Mouse (Mus musculus): ENCODE results near the gene Cfap69. TPM values are rescaled to one million over a fixed set of nuclear protein-coding genes. Genes with fewer than 3 reads are reported as not detected.
A peak's percentile ranks its signal among the peaks of the same experiment; 100 is the strongest.
"Not testable (repeated sequence)": the region's sequence is repeated elsewhere in the genome, so short reads cannot be mapped to it uniquely, and the experiment has no call there.

The Cfap69 gene
- polyA plus RNA-seq, 1 experiment from 2014 or later: 7.3 TPM

DNA sequence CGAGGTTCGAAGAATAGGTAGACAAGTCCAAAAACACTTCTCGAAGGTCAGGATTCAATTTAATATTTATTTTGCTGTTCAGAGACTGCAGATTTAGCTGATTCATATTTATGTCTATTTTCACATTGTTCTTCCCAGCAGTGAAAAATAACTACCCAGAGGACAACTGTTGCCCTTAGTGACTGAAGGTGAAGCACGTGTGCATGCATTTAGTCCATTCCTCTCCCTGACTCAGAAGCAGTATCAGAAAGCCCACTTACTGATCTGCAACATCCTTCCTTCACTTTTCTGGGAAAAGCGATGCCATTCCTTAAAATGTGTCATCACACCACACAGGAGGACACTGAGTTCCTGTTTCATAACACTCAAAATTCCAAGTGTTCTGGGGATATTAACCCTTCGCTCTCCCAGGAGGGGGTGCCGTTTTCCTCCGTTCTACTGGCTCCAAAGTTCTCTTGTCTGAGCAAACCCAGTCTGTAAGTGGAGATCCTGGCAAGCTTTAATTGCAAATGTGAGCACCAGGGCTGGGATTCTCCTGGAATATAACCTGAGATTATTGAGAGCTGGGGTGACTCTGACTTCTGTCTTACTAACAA lies 25.0 kb upstream of the Cfap69 start:
- Histone ChIP-seq H3K4me2 (replicated peaks) (no peak overlapping the region), H3K4me1 (no peaks in the 10 kb centered on the region), H3K27me3 (no peaks in the 10 kb centered on the region), H3K4me3 (replicated peaks) (no peak overlapping the region), H3K27ac (replicated peaks) (no peak overlapping the region), H3K9me3 (replicated peaks) (no peaks in the 10 kb centered on the region), H3K9ac (no peak overlapping the region), H3K36me3 (no peaks in the 10 kb centered on the region)
- ATAC-seq (ENCODE audit: insufficient number of reproducible peaks, low FRiP score, low TSS enrichment, low read depth): no peak
- 72% methylated on average over 8 of the region's 8 CpGs for WGBS

- H3K9me3 ChIP-seq (replicated peaks): no peaks in the 10 kb centered on the region
- H3K9ac ChIP-seq: no peak overlapping the region
- no peaks in the 10 kb centered on the region for H3K36me3 ChIP-seq
- no peaks in the 10 kb centered on the region for H3K27me3 ChIP-seq
- ATAC-seq (ENCODE audit: insufficient number of reproducible peaks, low FRiP score, low TSS enrichment, low read depth): no peak
- 78% methylated on average over 6 of the region's 6 CpGs for WGBS
- H3K27ac ChIP-seq (replicated peaks): no peak overlapping the region
- no peak overlapping the region for H3K4me2 ChIP-seq (replicated peaks)
- H3K4me1 ChIP-seq: no peaks in the 10 kb centered on the region
- H3K4me3 ChIP-seq (replicated peaks): no peak overlapping the region
These were observed 24.2 kb upstream of the Cfap69 start for GRCm38 (mm10) chr5:5688228-5688627.

GRCm38 (mm10) chr5:5686973-5687372 lies 22.9 kb upstream of the Cfap69 start:
- no peaks in the 10 kb centered on the region for H3K9me3 ChIP-seq (replicated peaks)
- no peaks in the 10 kb centered on the region for H3K27me3 ChIP-seq
- no peak overlapping the region for H3K4me3 ChIP-seq (replicated peaks)
- WGBS: 3% methylated on average over 1 of the region's 1 CpGs
- H3K36me3 ChIP-seq: peaks cover under 1% of the 10 kb centered on the region; the same call in 1 of the 2 replicates
- H3K9ac ChIP-seq: no peak overlapping the region
- H3K4me2 ChIP-seq (replicated peaks): no peak overlapping the region
- ATAC-seq (ENCODE audit: insufficient number of reproducible peaks, low FRiP score, low TSS enrichment, low read depth): no peak
- no peak overlapping the region for H3K27ac ChIP-seq (replicated peaks)
- no peaks in the 10 kb centered on the region for H3K4me1 ChIP-seq

GRCm38 (mm10) chr5:5684946-5685345 lies 20.9 kb upstream of the Cfap69 start:
- ATAC-seq (ENCODE audit: insufficient number of reproducible peaks, low FRiP score, low TSS enrichment, low read depth); H3K4me1 ChIP-seq; H3K4me3 ChIP-seq (replicated peaks); H3K27me3 ChIP-seq; H3K27ac ChIP-seq (replicated peaks); H3K36me3 ChIP-seq; H3K9me3 ChIP-seq (replicated peaks); H3K4me2 ChIP-seq (replicated peaks); H3K9ac ChIP-seq: not testable (repeated sequence)
- 87% methylated on average over 2 of the region's 2 CpGs for WGBS

GRCm38 (mm10) chr5:5683292-5683691 lies 19.3 kb upstream of the Cfap69 start:
- Histone ChIP-seq H3K27me3 (no peaks in the 10 kb centered on the region), H3K4me3 (replicated peaks) (no peak overlapping the region), H3K4me2 (replicated peaks) (no peak overlapping the region), H3K9me3 (replicated peaks) (no peaks in the 10 kb centered on the region), H3K36me3 (peaks cover 8% of the 10 kb centered on the region; the same call in 1 of the 2 replicates), H3K27ac (replicated peaks) (no peak overlapping the region), H3K4me1 (no peaks in the 10 kb centered on the region), H3K9ac (no peak overlapping the region)
- no peak for ATAC-seq (ENCODE audit: insufficient number of reproducible peaks, low FRiP score, low TSS enrichment, low read depth)
- 58% methylated on average over 4 of the region's 4 CpGs for WGBS

- no peaks in the 10 kb centered on the region for H3K9me3 ChIP-seq (replicated peaks)
- H3K27me3 ChIP-seq: no peaks in the 10 kb centered on the region
- no peaks in the 10 kb centered on the region for H3K4me1 ChIP-seq
- no peak overlapping the region for H3K4me3 ChIP-seq (replicated peaks)
- peaks cover 11% of the 10 kb centered on the region for H3K36me3 ChIP-seq
- no peak overlapping the region for H3K9ac ChIP-seq
- no peak overlapping the region for H3K27ac ChIP-seq (replicated peaks)
- ATAC-seq (ENCODE audit: insufficient number of reproducible peaks, low FRiP score, low TSS enrichment, low read depth): no peak
- no peak overlapping the region for H3K4me2 ChIP-seq (replicated peaks)
These were observed 15.4 kb upstream of the Cfap69 start for GRCm38 (mm10) chr5:5679459-5679858.

- 80% methylated on average over 3 of the region's 3 CpGs for whole genome bisulfite sequencing
- ATAC-seq (ENCODE audit: insufficient number of reproducible peaks, low FRiP score, low TSS enrichment, low read depth): no peak
- Histone ChIP-seq H3K9ac (no peak overlapping the region), H3K4me3 (replicated peaks) (no peak overlapping the region), H3K4me2 (replicated peaks) (no peak overlapping the region), H3K27ac (replicated peaks) (no peak overlapping the region), H3K4me1 (no peaks in the 10 kb centered on the region), H3K27me3 (no peaks in the 10 kb centered on the region), H3K9me3 (replicated peaks) (no peaks in the 10 kb centered on the region), H3K36me3 (peaks cover 4% of the 10 kb centered on the region; the same call in 1 of the 2 replicates)
These were observed 12.0 kb upstream of the Cfap69 start for GRCm38 (mm10) chr5:5676082-5676481.

GRCm38 (mm10) chr5:5668920-5669319 lies 4.9 kb upstream of the Cfap69 start:
- no peaks in the 10 kb centered on the region for H3K36me3 ChIP-seq
- no peak overlapping the region for H3K4me2 ChIP-seq (replicated peaks)
- 0 out of 2 replicates have a peak, but pooled peaks cover 3% of the 10 kb centered on the region for H3K4me1 ChIP-seq
- no peak for ATAC-seq (ENCODE audit: insufficient number of reproducible peaks, low FRiP score, low TSS enrichment, low read depth)
- H3K9me3 ChIP-seq (replicated peaks): no peaks in the 10 kb centered on the region
- H3K9ac ChIP-seq: no peak overlapping the region
- no peak overlapping the region for H3K27ac ChIP-seq (replicated peaks)
- WGBS: 68% methylated on average over 7 of the region's 7 CpGs
- H3K27me3 ChIP-seq: no peaks in the 10 kb centered on the region
- no peak overlapping the region for H3K4me3 ChIP-seq (replicated peaks)

GRCm38 (mm10) chr5:5664371-5664926 lies 410 bp upstream of the Cfap69 start:
- Histone ChIP-seq H3K9ac (peak overlapping the region; percentile 64; the same call in 1 of the 2 replicates), H3K4me3 (replicated peaks) (peak overlapping the region; percentile 70), H3K9me3 (replicated peaks) (no peaks in the 10 kb centered on the region), H3K36me3 (no peaks in the 10 kb centered on the region), H3K4me2 (replicated peaks) (peak overlapping the region; percentile 99), H3K4me1 (0 out of 2 replicates have a peak, but pooled peaks cover 3% of the 10 kb centered on the region), H3K27me3 (no peaks in the 10 kb centered on the region), H3K27ac (replicated peaks) (no peak overlapping the region)
- peak; percentile 8; the same call in 1 of the 2 replicates for ATAC-seq (ENCODE audit: insufficient number of reproducible peaks, low FRiP score, low TSS enrichment, low read depth)
- WGBS: 47% methylated on average over 6 of the region's 6 CpGs

- WGBS: 35% methylated on average over 6 of the region's 6 CpGs
- Histone ChIP-seq H3K4me2 (replicated peaks) (peak overlapping the region; percentile 99), H3K9me3 (replicated peaks) (no peaks in the 10 kb centered on the region), H3K4me3 (replicated peaks) (peak overlapping the region; percentile 70), H3K27me3 (no peaks in the 10 kb centered on the region), H3K9ac (no peak overlapping the region), H3K36me3 (no peaks in the 10 kb centered on the region), H3K4me1 (0 out of 2 replicates have a peak, but pooled peaks cover 3% of the 10 kb centered on the region), H3K27ac (replicated peaks) (no peak overlapping the region)
- no peak; the same call in 1 of the 2 replicates for ATAC-seq (ENCODE audit: insufficient number of reproducible peaks, low FRiP score, low TSS enrichment, low read depth)
These were observed 982 bp downstream of the Cfap69 start for GRCm38 (mm10) chr5:5663057-5663456.

- Histone ChIP-seq H3K27me3 (no peaks in the 10 kb centered on the region), H3K9ac (no peak overlapping the region), H3K27ac (replicated peaks) (no peak overlapping the region), H3K4me3 (replicated peaks) (no peak overlapping the region), H3K4me2 (replicated peaks) (no peak overlapping the region), H3K36me3 (no peaks in the 10 kb centered on the region), H3K9me3 (replicated peaks) (no peaks in the 10 kb centered on the region), H3K4me1 (no peaks in the 10 kb centered on the region)
- no peak for ATAC-seq (ENCODE audit: insufficient number of reproducible peaks, low FRiP score, low TSS enrichment, low read depth)
- 52% methylated on average over 2 of the region's 2 CpGs for WGBS
These were observed 5.4 kb downstream of the Cfap69 start for GRCm38 (mm10) chr5:5658680-5659079.

- Histone ChIP-seq H3K9ac (no peak overlapping the region), H3K4me2 (replicated peaks) (no peak overlapping the region), H3K27ac (replicated peaks) (no peak overlapping the region), H3K9me3 (replicated peaks) (no peaks in the 10 kb centered on the region), H3K27me3 (no peaks in the 10 kb centered on the region), H3K4me3 (replicated peaks) (no peak overlapping the region), H3K4me1 (no peaks in the 10 kb centered on the region), H3K36me3 (no peaks in the 10 kb centered on the region)
- 64% methylated on average over 2 of the region's 2 CpGs for WGBS
- no peak for ATAC-seq (ENCODE audit: insufficient number of reproducible peaks, low FRiP score, low TSS enrichment, low read depth)
These were observed 6.1 kb downstream of the Cfap69 start for GRCm38 (mm10) chr5:5657932-5658331.
